13 mouse cellular contexts compared by ENCODE assay signal in the genomic region with DNA sequence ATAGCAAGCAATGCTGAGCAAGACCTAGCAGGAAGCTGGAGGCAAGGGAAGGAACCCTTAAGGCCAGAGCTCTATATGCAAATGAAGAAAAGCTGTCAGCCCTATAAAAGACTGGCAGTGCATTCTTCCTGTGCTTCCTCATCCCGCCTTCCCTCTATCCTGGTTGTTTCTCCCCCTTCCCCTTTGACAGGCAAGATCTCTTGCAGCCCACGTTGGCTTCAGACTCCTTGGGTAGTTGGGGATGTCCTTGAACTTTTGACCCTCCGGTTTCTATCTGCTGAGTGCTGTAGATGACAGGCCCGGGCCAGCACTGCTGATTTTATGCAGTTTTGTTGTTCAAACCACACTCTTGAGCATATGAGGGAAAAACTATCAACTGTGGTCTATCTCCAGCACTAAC.
"Had no signal": no experiment of that assay in that cellular context is flagged by ENCODE, and none has a peak within 500 bp of the region (broad histone marks: within the 10 kb centered on the region; RNA-seq: fewer than 3 reads in every experiment).

No protein-coding gene starts in this region.

- H3K9ac ChIP-seq: limb, embryonic 13.5 days; liver, embryonic 13.5 days had no signal

- H3K27ac ChIP-seq: layer of hippocampus, adult 2 months; limb, embryonic 10.5 days; limb, embryonic 13.5 days; liver, embryonic 13.5 days had no signal

- H3K27me3 ChIP-seq: limb, embryonic 13.5 days; liver, embryonic 13.5 days had no signal

- H3K4me3 ChIP-seq: layer of hippocampus, adult 2 months; limb, embryonic 10.5 days; limb, embryonic 13.5 days; liver, embryonic 13.5 days had no signal

- DNase-seq: kidney, postnatal 25 days; layer of hippocampus, adult 9-11 months; liver, embryonic 13.5 days; lung, adult 2 months; lung, postnatal 14 days; lung, postnatal 4 days; midbrain, embryonic 14.5 days; thymus, adult 18-20 months; thymus, postnatal 36 days had no signal

- H3K9me3 ChIP-seq: limb, embryonic 10.5 days; limb, embryonic 13.5 days; liver, embryonic 13.5 days had no signal

- H3K36me3 ChIP-seq: limb, embryonic 10.5 days; limb, embryonic 13.5 days; liver, embryonic 13.5 days had no signal

- H3K4me2 ChIP-seq: limb, embryonic 13.5 days; liver, embryonic 13.5 days; midbrain, embryonic 11.5 days had no signal
